Mouse (Mus musculus): Measurements from ENCODE around the gene Tor1aip1.

- no peak for TF ChIP-seq POLR2A (IDR thresholded peaks at IDR 0.05; ENCODE audit: low read depth, low read length)
- no peak for TF ChIP-seq CTCF (IDR thresholded peaks at IDR 0.05; ENCODE audit: extremely low read depth, insufficient read depth, insufficient read length, insufficient replicate concordance)
Observed at GRCm38 (mm10) chr1:156028340-156028975, 7.8 kb downstream of the Tor1aip1 start.

Measured in spleen, adult 2 months (tissue).